Mouse (Mus musculus) ES-Bruce4 (cell line): ENCODE measurements at regions not wholly inside any gene's neighbourhood (a gene's known extent, or its start where the extent isn't known, plus 50 kb on each side); places are given as distances from the start of the nearest gene placed in this dataset.

Experiments used
- H3K27ac ChIP-seq: 2 replicates; pipeline ENCODE4 v1.5.1; 2012; ENCODE audit warnings: low read length, inconsistent platforms; ENCODE audit not compliant: insufficient read depth
- H3K27me3 ChIP-seq: 2 replicates; pipeline ENCODE4 v1.6.1; 2012; ENCODE audit warnings: mild to moderate bottlenecking, low read length, inconsistent platforms; ENCODE audit not compliant: control insufficient read depth, poor library complexity, insufficient read depth, severe bottlenecking
- H3K36me3 ChIP-seq: 2 replicates; pipeline ENCODE4 v1.6.1; 2012; ENCODE audit warnings: inconsistent platforms, mild to moderate bottlenecking, low read length, moderate library complexity; ENCODE audit not compliant: control insufficient read depth, poor library complexity, insufficient read depth, severe bottlenecking
- H3K4me1 ChIP-seq: one replicate; pipeline ENCODE4 v1.8.1; 2011; ENCODE audit warnings: low read length; ENCODE audit not compliant: control insufficient read depth, insufficient read depth
- H3K4me3 ChIP-seq: 2 replicates; pipeline ENCODE4 v1.5.1; 2011; ENCODE audit warnings: low read depth, mild to moderate bottlenecking, low read length
- H3K9ac ChIP-seq: 2 replicates; pipeline ENCODE4 v1.6.1; 2012; ENCODE audit warnings: low read depth, mild to moderate bottlenecking, inconsistent platforms; ENCODE audit not compliant: poor library complexity, severe bottlenecking
- H3K9me3 ChIP-seq: replicated peaks from 2 replicates; pipeline ENCODE4 v1.6.1; 2012; ENCODE audit warnings: mild to moderate bottlenecking, low read length, inconsistent platforms; ENCODE audit not compliant: control insufficient read depth, poor library complexity, insufficient read depth, severe bottlenecking
- CTCF ChIP-seq: IDR thresholded peaks from one replicate; pipeline ENCODE4 v1.8.1; 2011; ENCODE audit warnings: low read depth, low read length
- EP300 ChIP-seq: IDR thresholded peaks from 2 replicates; pipeline ENCODE4 v1.6.1; 2011; ENCODE audit warnings: low read depth, low read length; ENCODE audit not compliant: insufficient read depth
- POLR2A ChIP-seq: IDR thresholded peaks from one replicate; pipeline ENCODE4 v1.8.1; 2011; ENCODE audit warnings: low read length; ENCODE audit not compliant: insufficient read depth

DNA sequence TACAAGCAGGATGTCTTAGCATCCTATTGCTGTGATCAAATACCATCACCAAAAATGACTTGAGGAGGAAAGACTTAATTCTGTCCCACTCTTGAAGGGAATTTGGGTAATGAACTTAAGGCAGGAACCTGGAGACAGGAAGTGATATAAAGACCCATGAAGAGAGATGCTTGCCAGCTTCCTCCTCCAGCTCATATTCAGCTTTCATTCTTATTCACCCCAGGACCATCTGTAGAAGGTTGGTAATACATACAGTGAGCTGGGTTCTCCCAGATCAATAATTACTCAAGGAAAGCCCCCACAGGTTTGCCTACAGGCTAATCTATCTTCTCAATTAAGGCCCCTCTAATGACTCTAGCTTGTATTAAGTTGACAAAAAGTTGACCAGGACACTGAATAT lies 283.5 kb upstream of the Rarb start:
- Histone ChIP-seq H3K36me3 (no peaks in the 10 kb centered on the region), H3K27ac (no peak overlapping the region), H3K4me3 (no peak overlapping the region), H3K9ac (no peak overlapping the region), H3K4me1 (no peaks in the 10 kb centered on the region), H3K9me3 (no peaks in the 10 kb centered on the region), H3K27me3 (no peaks in the 10 kb centered on the region)
- TF ChIP-seq EP300 = no peak

- no peak overlapping the region for H3K9ac ChIP-seq
- no peak overlapping the region for H3K4me3 ChIP-seq
- no peaks in the 10 kb centered on the region for H3K27me3 ChIP-seq
- no peaks in the 10 kb centered on the region for H3K9me3 ChIP-seq
- H3K27ac ChIP-seq = no peak overlapping the region
- H3K36me3 ChIP-seq = no peaks in the 10 kb centered on the region
- no peak for TF ChIP-seq EP300
- TF ChIP-seq POLR2A = no peak
- TF ChIP-seq CTCF = no peak
- peaks cover 2% of the 10 kb centered on the region for H3K4me1 ChIP-seq
Measured at GRCm38 (mm10) chr14:17090573-17090937, 271.6 kb upstream of the Rarb start.

DNA sequence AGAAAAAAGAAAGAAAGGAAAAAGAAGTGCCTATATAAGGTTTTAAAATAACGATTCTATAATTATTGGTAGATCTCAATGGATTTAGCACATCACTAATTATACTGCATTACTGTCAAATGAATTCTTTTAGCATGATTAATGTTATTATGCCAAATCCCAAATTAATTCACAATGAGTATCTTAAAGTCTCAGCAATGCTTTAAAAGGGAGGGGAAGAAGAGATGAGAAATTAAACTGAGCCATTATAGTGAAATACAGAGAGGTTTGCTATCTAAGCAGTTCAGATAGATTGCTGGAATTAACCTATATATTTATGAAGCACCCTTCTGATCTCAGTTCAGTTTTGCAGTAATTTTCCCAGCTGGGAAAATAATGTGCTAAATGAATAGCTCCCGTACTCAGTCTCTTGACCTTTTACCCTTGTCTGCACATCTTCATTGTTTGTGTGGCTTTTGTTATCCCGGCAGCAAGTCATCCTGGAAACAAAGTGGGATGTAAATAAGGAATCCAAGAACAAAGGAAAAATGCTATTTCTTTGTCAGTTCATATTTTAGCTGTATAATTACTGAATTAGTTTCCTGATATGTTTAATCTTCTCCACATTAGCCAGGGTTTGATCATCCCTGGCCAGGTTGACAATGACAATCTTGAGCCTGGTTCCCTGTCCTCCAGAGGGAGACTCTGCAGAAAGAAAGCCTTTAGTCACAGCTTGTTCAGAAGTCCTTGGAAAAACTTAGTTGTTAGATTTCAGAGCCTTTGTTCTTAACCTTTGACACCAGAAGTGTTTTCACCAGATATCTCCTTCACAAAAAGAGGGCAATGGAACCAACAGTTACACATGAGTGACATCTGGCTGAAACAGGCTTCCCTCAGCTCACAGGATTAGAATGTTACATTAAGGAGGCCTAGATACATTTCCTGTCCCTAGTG lies 270.9 kb upstream of the Rarb start:
- no peak for TF ChIP-seq CTCF
- no peak for TF ChIP-seq POLR2A
- TF ChIP-seq EP300 = no peak
- H3K36me3 ChIP-seq = no peaks in the 10 kb centered on the region
- peaks cover 2% of the 10 kb centered on the region for H3K4me1 ChIP-seq
- H3K4me3 ChIP-seq = no peak overlapping the region
- H3K27me3 ChIP-seq = no peaks in the 10 kb centered on the region
- H3K27ac ChIP-seq = no peak overlapping the region
- H3K9me3 ChIP-seq = no peaks in the 10 kb centered on the region
- no peak overlapping the region for H3K9ac ChIP-seq

- Histone ChIP-seq H3K9me3 (no peaks in the 10 kb centered on the region), H3K4me3 (no peak overlapping the region), H3K36me3 (no peaks in the 10 kb centered on the region), H3K9ac (no peak overlapping the region), H3K4me1 (peaks cover 2% of the 10 kb centered on the region), H3K27me3 (no peaks in the 10 kb centered on the region), H3K27ac (no peak overlapping the region)
- no peak for TF ChIP-seq POLR2A
- no peak for TF ChIP-seq CTCF
- no peak for TF ChIP-seq EP300
Measured at GRCm38 (mm10) chr14:17089089-17089634, 270.2 kb upstream of the Rarb start.

- no peak overlapping the region for H3K4me3 ChIP-seq
- no peak overlapping the region for H3K9ac ChIP-seq
- H3K27ac ChIP-seq = no peak overlapping the region
- no peaks in the 10 kb centered on the region for H3K27me3 ChIP-seq
- TF ChIP-seq CTCF = no peak
- TF ChIP-seq POLR2A = no peak
- no peak for TF ChIP-seq EP300
- H3K4me1 ChIP-seq = peaks cover 2% of the 10 kb centered on the region
- no peaks in the 10 kb centered on the region for H3K9me3 ChIP-seq
- H3K36me3 ChIP-seq = no peaks in the 10 kb centered on the region
Measured at GRCm38 (mm10) chr14:17087828-17088227, 268.9 kb upstream of the Rarb start.

- TF ChIP-seq CTCF (no peak), EP300 (no peak), POLR2A (no peak)
- no peaks in the 10 kb centered on the region for H3K9me3 ChIP-seq
- H3K27me3 ChIP-seq = no peaks in the 10 kb centered on the region
- H3K4me1 ChIP-seq = no peaks in the 10 kb centered on the region
- no peaks in the 10 kb centered on the region for H3K36me3 ChIP-seq
- H3K9ac ChIP-seq = no peak overlapping the region
- H3K27ac ChIP-seq = no peak overlapping the region
- H3K4me3 ChIP-seq = no peak overlapping the region
Measured at GRCm38 (mm10) chr14:17083907-17084306, 265.0 kb upstream of the Rarb start.
